Mouse (Mus musculus): ENCODE measurements at regions not wholly inside any gene's neighbourhood (a gene's known extent, or its start where the extent isn't known, plus 50 kb on each side); places are given as distances from the start of the nearest gene placed in this dataset.
A peak's percentile ranks its signal among the peaks of the same experiment; 100 is the strongest.

- Histone ChIP-seq H3K9ac (no peak overlapping the region), H3K4me2 (no peak overlapping the region), H3K36me3 (ENCODE audit: insufficient read depth) (no peaks in the 10 kb centered on the region), H3K4me1 (ENCODE audit: insufficient read depth) (no peaks in the 10 kb centered on the region), H3K9me3 (ENCODE audit: low read depth, low read length) (no peaks in the 10 kb centered on the region), H3K27me3 (ENCODE audit: insufficient read depth, low read length) (no peaks in the 10 kb centered on the region), H3K27ac (ENCODE audit: low read depth) (no peak overlapping the region), H3K4me3 (ENCODE audit: low read depth, low read length) (no peak overlapping the region)
- TF ChIP-seq CTCF (IDR thresholded peaks at IDR 0.05; ENCODE audit: low read depth) = no peak
- DNase-seq (no peak), ATAC-seq (ENCODE audit: insufficient read depth) (no peak)
Measured at GRCm38 (mm10) chr6:66300189-66300588, 235.0 kb upstream of the Mad2l1 start.

- DNase-seq = no peak
- H3K9ac ChIP-seq = no peak overlapping the region
- H3K9me3 ChIP-seq (ENCODE audit: low read depth, low read length) = no peaks in the 10 kb centered on the region
- no peaks in the 10 kb centered on the region for H3K27me3 ChIP-seq (ENCODE audit: insufficient read depth, low read length)
- H3K4me1 ChIP-seq (ENCODE audit: insufficient read depth) = no peaks in the 10 kb centered on the region
- 85% methylated on average over 2 of the region's 2 CpGs for WGBS
- no peak overlapping the region for H3K4me2 ChIP-seq
- H3K27ac ChIP-seq (ENCODE audit: low read depth) = no peak overlapping the region
- no peak overlapping the region for H3K4me3 ChIP-seq (ENCODE audit: low read depth, low read length)
- no peak for TF ChIP-seq CTCF (IDR thresholded peaks at IDR 0.05; ENCODE audit: low read depth)
- H3K36me3 ChIP-seq (ENCODE audit: insufficient read depth) = no peaks in the 10 kb centered on the region
- ATAC-seq (ENCODE audit: insufficient read depth) = no peak
Measured at GRCm38 (mm10) chr6:66344848-66345247, 190.3 kb upstream of the Mad2l1 start.

- H3K27ac ChIP-seq (ENCODE audit: low read depth) = no peak overlapping the region
- no peaks in the 10 kb centered on the region for H3K36me3 ChIP-seq (ENCODE audit: insufficient read depth)
- no peak overlapping the region for H3K4me2 ChIP-seq
- H3K4me1 ChIP-seq (ENCODE audit: insufficient read depth) = no peaks in the 10 kb centered on the region
- no peaks in the 10 kb centered on the region for H3K27me3 ChIP-seq (ENCODE audit: insufficient read depth, low read length)
- ATAC-seq (ENCODE audit: insufficient read depth) (no peak), DNase-seq (no peak)
- H3K4me3 ChIP-seq (ENCODE audit: low read depth, low read length) = no peak overlapping the region
- no peaks in the 10 kb centered on the region for H3K9me3 ChIP-seq (ENCODE audit: low read depth, low read length)
- no peak overlapping the region for H3K9ac ChIP-seq
- 70% methylated on average over 2 of the region's 2 CpGs for WGBS
- TF ChIP-seq CTCF (IDR thresholded peaks at IDR 0.05; ENCODE audit: low read depth) = no peak
Measured at GRCm38 (mm10) chr6:66347356-66347755, 187.8 kb upstream of the Mad2l1 start.

GRCm38 (mm10) chr6:66361130-66361529, 174.1 kb upstream of the Mad2l1 start:
- WGBS = 54% methylated on average over 3 of the region's 3 CpGs
- H3K4me3 ChIP-seq (ENCODE audit: low read depth, low read length) = no peak overlapping the region
- ATAC-seq (ENCODE audit: insufficient read depth) (peak; percentile 35; the same call in 1 of the 2 replicates), DNase-seq (peak; percentile 77)
- no peak overlapping the region for H3K4me2 ChIP-seq
- H3K36me3 ChIP-seq (ENCODE audit: insufficient read depth) = no peaks in the 10 kb centered on the region
- H3K9ac ChIP-seq = no peak overlapping the region
- H3K27ac ChIP-seq (ENCODE audit: low read depth) = no peak overlapping the region
- no peaks in the 10 kb centered on the region for H3K9me3 ChIP-seq (ENCODE audit: low read depth, low read length)
- H3K4me1 ChIP-seq (ENCODE audit: insufficient read depth) = 0 out of 2 replicates have a peak, but pooled peaks cover 2% of the 10 kb centered on the region
- H3K27me3 ChIP-seq (ENCODE audit: insufficient read depth, low read length) = no peaks in the 10 kb centered on the region
- TF ChIP-seq CTCF (IDR thresholded peaks at IDR 0.05; ENCODE audit: low read depth) = no peak

- TF ChIP-seq CTCF (IDR thresholded peaks at IDR 0.05; ENCODE audit: low read depth) = no peak
- Histone ChIP-seq H3K9me3 (ENCODE audit: low read depth, low read length) (no peaks in the 10 kb centered on the region), H3K36me3 (ENCODE audit: insufficient read depth) (no peaks in the 10 kb centered on the region), H3K27me3 (ENCODE audit: insufficient read depth, low read length) (no peaks in the 10 kb centered on the region), H3K4me3 (ENCODE audit: low read depth, low read length) (no peak overlapping the region), H3K27ac (ENCODE audit: low read depth) (no peak overlapping the region), H3K9ac (no peak overlapping the region), H3K4me2 (no peak overlapping the region), H3K4me1 (ENCODE audit: insufficient read depth) (no peaks in the 10 kb centered on the region)
- ATAC-seq (ENCODE audit: insufficient read depth) = no peak
- peak; percentile 78 for DNase-seq
Measured at GRCm38 (mm10) chr6:66367263-66367662, 167.9 kb upstream of the Mad2l1 start.

- Histone ChIP-seq H3K9me3 (ENCODE audit: low read depth, low read length) (no peaks in the 10 kb centered on the region), H3K27me3 (ENCODE audit: insufficient read depth, low read length) (no peaks in the 10 kb centered on the region), H3K36me3 (ENCODE audit: insufficient read depth) (no peaks in the 10 kb centered on the region), H3K4me3 (ENCODE audit: low read depth, low read length) (no peak overlapping the region), H3K4me1 (ENCODE audit: insufficient read depth) (no peaks in the 10 kb centered on the region), H3K9ac (no peak overlapping the region), H3K4me2 (no peak overlapping the region), H3K27ac (ENCODE audit: low read depth) (no peak overlapping the region)
- TF ChIP-seq CTCF (IDR thresholded peaks at IDR 0.05; ENCODE audit: low read depth) = no peak
- no peak for DNase-seq
- ATAC-seq (ENCODE audit: insufficient read depth) = no peak
- 36% methylated on average over 1 of the region's 1 CpGs for WGBS
Measured at GRCm38 (mm10) chr6:66381279-66381934, 153.8 kb upstream of the Mad2l1 start.

GRCm38 (mm10) chr6:66382347-66383010, 152.7 kb upstream of the Mad2l1 start:
- 90% methylated on average over 2 of the region's 2 CpGs for WGBS
- Histone ChIP-seq H3K36me3 (ENCODE audit: insufficient read depth) (no peaks in the 10 kb centered on the region), H3K27ac (ENCODE audit: low read depth) (no peak overlapping the region), H3K4me2 (no peak overlapping the region), H3K9me3 (ENCODE audit: low read depth, low read length) (no peaks in the 10 kb centered on the region), H3K9ac (no peak overlapping the region), H3K4me3 (ENCODE audit: low read depth, low read length) (no peak overlapping the region), H3K4me1 (ENCODE audit: insufficient read depth) (no peaks in the 10 kb centered on the region), H3K27me3 (ENCODE audit: insufficient read depth, low read length) (no peaks in the 10 kb centered on the region)
- TF ChIP-seq CTCF (IDR thresholded peaks at IDR 0.05; ENCODE audit: low read depth) = no peak
- ATAC-seq (ENCODE audit: insufficient read depth) (no peak), DNase-seq (no peak)
